Mouse (Mus musculus) adrenal gland, adult (tissue): ENCODE data around the gene Nrcam.
A peak's percentile ranks its signal among the peaks of the same experiment; 100 is the strongest.

Experiments used
- DNase-seq, 2 experiments: peaks; one replicate each; pipeline ENCODE4 v3.0.0; 2022 to 2023; ENCODE audit warnings: low spot score in 1 of 2; ENCODE audit not compliant: inconsistent age in 2 of 2

The Nrcam gene

DNA sequence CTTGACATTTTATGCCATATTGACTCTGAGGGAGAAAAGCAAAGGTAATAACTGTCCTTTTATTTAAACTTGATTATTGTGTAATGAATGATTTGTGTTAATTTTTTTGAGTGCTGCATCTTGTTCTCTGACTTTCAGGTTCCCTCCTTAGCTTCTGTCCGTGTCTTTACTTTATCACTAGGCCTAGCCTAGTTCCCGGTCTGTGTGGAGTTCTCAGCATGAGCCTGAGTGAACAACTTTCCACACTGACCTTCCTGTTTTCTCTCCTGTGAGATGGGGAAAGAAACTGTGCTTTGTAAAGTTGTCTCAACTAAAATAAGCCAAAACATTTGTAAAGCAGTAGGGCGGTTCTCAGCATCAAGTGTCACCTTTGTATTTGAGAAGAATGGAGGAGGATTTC is 179.9 kb downstream of the Nrcam start:
- no peak for DNase-seq

DNA sequence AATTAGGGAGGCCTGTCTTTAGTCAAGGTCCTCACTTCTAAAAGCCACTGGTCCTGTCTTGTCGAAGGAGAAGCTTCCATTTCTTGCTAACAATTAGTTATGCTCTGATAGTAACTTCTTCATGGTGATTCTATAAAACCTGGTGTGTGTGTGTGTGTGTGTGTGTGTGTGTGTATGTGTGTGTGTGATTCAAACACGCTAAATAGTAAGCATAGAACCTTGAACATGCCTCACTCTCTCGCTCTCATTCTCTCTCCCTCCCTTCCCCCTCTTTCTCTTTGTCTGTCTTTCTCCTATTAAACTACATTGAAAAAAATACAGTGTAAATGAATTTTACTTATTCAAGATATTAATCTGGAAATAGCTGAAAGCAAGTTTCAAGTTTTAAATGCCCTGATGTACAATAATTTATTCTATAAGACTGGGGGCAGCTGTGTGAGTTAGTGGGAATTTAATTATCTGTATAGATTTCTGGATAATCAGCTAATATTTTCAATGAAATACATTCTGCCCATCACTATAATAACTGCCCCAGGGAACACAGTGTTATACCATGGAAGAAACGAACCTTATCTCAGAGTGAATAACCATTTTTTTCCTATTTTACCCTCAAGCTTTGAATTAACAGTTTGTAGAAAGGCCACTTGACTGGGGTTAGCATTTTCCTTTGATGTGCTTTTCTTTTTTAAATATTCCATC is 180.9 kb downstream of the Nrcam start:
- no peak for DNase-seq

- no peak for DNase-seq
These were observed 186.4 kb downstream of the Nrcam start for GRCm38 (mm10) chr12:44515066-44515465.

- DNase-seq = no peak
These were observed 190.9 kb downstream of the Nrcam start for GRCm38 (mm10) chr12:44519440-44520141.

DNA sequence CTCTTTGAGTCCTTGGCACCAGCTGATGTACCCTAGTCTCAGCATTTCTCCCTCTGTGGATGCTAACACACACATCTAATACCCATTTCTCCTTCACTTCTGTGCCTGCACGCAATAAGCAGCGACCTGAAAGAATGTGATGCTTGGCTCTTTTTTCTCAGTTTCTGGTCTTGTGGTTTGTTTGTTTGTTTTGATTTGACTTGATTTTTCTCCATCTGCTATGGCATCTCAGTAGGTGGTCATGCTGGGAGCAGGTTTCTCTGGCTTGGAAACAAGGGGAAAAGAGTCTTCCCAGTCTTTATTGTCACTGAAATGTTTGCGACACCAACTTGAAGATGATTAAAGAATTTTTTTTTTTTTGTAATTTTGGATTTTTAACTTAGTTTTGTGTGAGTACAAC is 192.8 kb downstream of the Nrcam start:
- no peak for DNase-seq

DNA sequence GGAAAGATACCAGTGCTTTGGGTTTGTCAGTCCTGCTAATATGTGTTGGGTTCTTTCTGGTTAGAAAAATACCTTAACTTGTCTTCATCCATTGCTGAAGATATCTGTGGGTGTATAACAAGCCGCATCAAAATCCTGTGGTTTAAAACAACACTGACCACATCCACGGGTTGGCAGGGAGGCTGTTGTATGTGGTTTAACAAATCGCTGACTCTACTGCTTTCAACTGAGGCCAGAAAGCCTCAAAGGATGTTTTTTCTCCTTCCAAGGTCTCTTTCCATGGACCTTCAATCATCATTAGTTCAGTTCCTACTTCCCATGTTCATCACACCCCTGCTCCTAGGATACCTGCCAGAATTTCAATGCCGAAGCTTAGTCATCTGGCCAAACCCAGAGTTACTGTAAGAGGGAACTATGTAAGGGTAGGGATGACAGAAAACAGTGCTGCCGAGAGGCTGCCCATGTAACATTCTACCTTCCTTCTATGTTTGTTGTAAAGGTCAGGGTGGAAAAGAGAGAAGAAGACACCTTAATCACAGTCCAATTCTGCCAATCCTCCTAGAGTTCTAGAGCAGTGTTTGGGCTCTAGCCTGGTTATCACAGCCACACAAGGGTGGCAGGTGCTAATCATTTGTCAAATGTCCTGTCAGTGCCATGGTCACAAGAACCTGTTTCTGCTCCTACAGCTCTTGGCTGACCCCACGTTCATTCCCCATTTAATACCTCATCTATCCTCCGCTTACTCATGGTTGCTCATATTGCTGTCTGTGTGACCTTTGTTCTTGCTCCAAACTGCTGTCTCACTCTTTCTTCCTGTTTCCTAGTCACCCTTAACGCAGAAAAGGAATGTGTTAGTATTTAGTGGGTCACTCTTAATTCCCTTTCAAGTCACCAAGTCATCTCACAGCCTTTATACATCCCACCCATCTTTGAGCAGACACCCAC is 196.2 kb downstream of the Nrcam start:
- peak; percentile 48 to 84 for DNase-seq

DNA sequence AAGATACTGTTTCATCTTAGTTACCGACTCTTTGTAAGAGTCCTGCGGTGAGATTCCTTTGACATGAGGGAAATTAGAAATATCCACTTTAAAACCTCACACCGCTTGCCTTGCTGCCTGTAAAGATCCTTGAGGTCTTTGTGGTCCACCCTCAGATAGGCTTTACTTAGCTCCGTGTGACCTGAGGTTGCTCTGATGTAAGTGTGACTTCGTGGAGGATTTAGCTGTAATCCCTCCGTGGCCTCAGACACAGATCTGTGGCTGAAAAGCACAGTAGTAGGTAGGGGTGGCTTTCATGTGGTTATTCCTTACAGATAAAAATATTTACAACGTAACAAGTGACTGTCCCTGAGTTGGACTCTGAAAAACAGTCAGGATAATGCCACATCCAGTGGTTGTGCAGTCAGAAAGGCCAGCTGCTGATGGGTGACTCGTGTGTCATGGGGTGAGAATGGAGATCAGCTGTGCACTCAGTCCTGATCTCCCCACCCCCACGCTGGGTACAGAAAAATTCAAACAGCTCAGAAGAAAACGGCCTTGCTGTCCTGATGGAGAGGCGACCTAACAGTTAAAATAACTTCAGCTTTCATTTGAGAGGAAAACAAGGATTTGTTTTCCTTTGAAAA is 199.8 kb downstream of the Nrcam start:
- no peak for DNase-seq

GRCm38 (mm10) chr12:44532337-44533113 is 203.8 kb downstream of the Nrcam start:
- no peak for DNase-seq

GRCm38 (mm10) chr12:44534100-44534633 is 205.5 kb downstream of the Nrcam start:
- DNase-seq = no peak

- DNase-seq = no peak
These were observed 206.9 kb downstream of the Nrcam start for GRCm38 (mm10) chr12:44535623-44536022.

GRCm38 (mm10) chr12:44547721-44548369 is 219.2 kb downstream of the Nrcam start:
- peak; percentile 70 to 95 for DNase-seq

DNA sequence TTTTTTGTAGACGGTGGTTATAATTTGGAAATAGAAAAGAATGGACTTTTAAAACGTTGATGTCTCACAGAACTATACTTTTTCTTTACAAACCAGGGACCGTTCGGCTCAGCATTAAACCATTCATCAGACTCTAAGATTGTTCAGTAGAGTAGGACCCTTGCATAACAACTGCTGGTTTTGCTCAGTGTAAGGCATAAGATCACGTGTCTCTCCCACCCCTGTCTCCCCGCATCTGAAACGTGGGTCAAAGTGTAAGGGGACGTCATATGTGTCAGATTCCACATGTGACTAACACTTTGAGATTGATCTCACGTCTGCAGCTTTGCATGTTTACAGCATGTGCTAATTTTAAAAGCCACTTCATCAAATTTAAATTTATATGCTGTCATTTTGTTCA is 219.8 kb downstream of the Nrcam start:
- no peak for DNase-seq

- DNase-seq = no peak
These were observed 222.9 kb downstream of the Nrcam start for GRCm38 (mm10) chr12:44551614-44552013.

GRCm38 (mm10) chr12:44554051-44554450 is 225.4 kb downstream of the Nrcam start:
- no peak for DNase-seq

DNA sequence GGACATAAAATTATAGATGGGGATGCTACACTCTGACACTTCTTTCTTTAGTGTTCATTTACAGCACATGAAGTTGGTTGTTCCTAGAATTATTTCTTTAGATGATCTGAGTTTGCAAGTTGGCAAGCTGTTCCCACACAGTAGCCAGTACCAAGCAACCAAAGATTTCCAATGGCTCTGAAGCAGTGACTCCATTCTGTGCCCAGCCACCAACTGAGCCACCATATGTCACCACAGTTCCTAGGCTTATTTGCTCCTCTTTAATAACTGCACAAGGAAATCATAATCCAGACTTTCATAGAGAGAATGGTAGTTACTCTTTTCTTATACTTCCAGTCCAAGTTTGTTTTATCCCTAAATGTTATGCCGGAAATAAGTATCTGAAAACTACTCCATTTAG is 226.1 kb downstream of the Nrcam start:
- no peak for DNase-seq

- no peak for DNase-seq
These were observed 231.3 kb downstream of the Nrcam start for GRCm38 (mm10) chr12:44560002-44560401.

DNA sequence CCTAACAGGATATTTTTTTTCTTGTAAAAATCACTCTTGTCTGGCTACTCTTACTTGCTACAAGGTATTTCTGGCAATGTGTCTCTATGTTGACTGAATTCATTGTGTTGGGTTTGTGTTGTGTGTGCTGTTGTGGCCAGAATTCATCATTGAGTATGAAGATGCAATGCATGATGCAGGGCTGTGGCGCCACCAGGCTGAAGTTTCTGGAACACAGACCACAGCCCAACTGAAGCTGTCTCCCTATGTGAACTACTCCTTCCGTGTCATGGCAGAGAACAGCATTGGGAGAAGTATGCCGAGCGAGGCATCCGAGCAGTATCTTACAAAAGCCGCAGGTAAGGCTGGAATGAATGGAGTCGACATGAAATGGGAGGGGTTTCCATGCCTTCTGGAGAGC is 241.4 kb downstream of the Nrcam start:
- DNase-seq = no peak

- peak in 1 of 2 experiments; percentile 42 for DNase-seq
These were observed 244.0 kb downstream of the Nrcam start for GRCm38 (mm10) chr12:44572664-44573063.

GRCm38 (mm10) chr12:44574167-44574566 is 245.5 kb downstream of the Nrcam start:
- DNase-seq = no peak
